Mouse (Mus musculus): ENCODE measurements around the gene Zzz3.

GRCm38 (mm10) chr3:152356751-152357150 lies 38.5 kb upstream of the Zzz3 start:
- TF ChIP-seq CTCF (IDR thresholded peaks at IDR 0.05; ENCODE audit: borderline replicate concordance, control insufficient read depth, extremely low read depth, insufficient read depth, low read length, poor library complexity) (no peak), POLR2A (IDR thresholded peaks at IDR 0.05; ENCODE audit: control insufficient read depth, extremely low read depth, insufficient read depth, low read length, poor library complexity) (no peak)
